Mouse (Mus musculus) stomach, postnatal 0 days (tissue): ENCODE measurements around the gene Zranb1.

ENCODE experiments used
- CTCF ChIP-seq: IDR thresholded peaks from 2 replicates; pipeline ENCODE4 v1.5.1; 2016; ENCODE audit warnings: antibody characterized with exemption, low read depth, mild to moderate bottlenecking, moderate library complexity
- EP300 ChIP-seq: optimal IDR thresholded peaks from 2 replicates; pipeline ENCODE3; 2016; ENCODE audit warnings: antibody characterized with exemption

DNA sequence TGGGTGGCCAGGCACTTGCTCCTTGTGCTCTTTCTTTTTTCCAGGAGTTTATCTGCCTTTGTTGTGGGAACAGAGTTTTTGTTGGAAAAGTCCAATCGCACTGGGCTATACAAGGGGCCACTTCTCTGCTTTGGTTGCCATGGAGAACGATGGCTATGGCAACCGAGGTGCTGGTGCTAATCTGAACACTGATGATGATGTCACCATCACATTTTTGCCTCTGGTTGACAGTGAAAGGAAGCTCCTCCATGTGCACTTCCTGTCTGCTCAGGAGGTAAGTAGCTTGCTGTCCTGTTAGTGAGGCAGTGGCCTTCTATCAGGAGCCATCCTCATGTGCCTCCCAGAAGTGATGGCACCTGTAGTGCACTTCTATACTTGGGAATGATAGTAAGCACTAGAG is 51.7 kb downstream of the Zranb1 start:
- TF ChIP-seq CTCF (no peak), EP300 (no peak)
